Mouse (Mus musculus) gastrocnemius, postnatal 36 days (tissue): Measurements from ENCODE around the gene Serpine1. TPM values are rescaled to one million over a fixed set of nuclear protein-coding genes. Genes with fewer than 3 reads are reported as not detected.

Experiments
- DNase-seq, 2 experiments: peaks; one replicate each; pipeline ENCODE4 v3.0.0; 2022
- intact Hi-C: fragments of 180-260 bp; cut with DNase I; formaldehyde crosslinking; loops from one replicate; pipeline ENCODE4 v1.15.1; 2025
- total RNA-seq, 2 experiments: library from RNA; stranded (reverse); gene quantifications; 2 replicates each; pipeline ENCODE4 v1.2.3; 2021

Serpine1 gene
- total RNA-seq, 2 experiments from 2014 or later = 2.8 to 7.5 TPM

GRCm38 (mm10) chr5:137029273-137029585 lies 42.8 kb downstream of the Serpine1 start:
- intact Hi-C loops = loop anchor here (5.0 kb wide), 1 partner anchor 33 kb away; no protein-coding TSS in a partner anchor
- DNase-seq = no peak

- DNase-seq = no peak
- intact Hi-C loops = loop anchor here (5.0 kb wide), 1 partner anchor 34 kb away; no protein-coding TSS in a partner anchor
These were observed 43.4 kb downstream of the Serpine1 start for GRCm38 (mm10) chr5:137028561-137029272.

- intact Hi-C loops = loop anchor here (5.0 kb wide), 1 partner anchor 36 kb away; no protein-coding TSS in a partner anchor
These were observed 46.0 kb downstream of the Serpine1 start, which contains the start of gene Vgf for GRCm38 (mm10) chr5:137026092-137026491. Gene Vgf (plus strand): TSS chr5:137026392.

GRCm38 (mm10) chr5:137025132-137025531 lies 46.9 kb downstream of the Serpine1 start:
- intact Hi-C loops = loop anchor here (1.0 to 5.0 kb wide), 2 partner anchors 37 to 82 kb away; no protein-coding TSS in a partner anchor
- peak; percentile 65 to 67 for DNase-seq

More at GRCm38 (mm10) chr5:137026092-137026491, 46.0 kb downstream of the Serpine1 start, which contains the start of gene Vgf:
- no peak for DNase-seq

- no peak for DNase-seq
- intact Hi-C loops = no loop called here
These were observed 47.8 kb downstream of the Serpine1 start for GRCm38 (mm10) chr5:137024318-137024717.

- intact Hi-C loops = no loop called here
- DNase-seq = no peak
These were observed 56.2 kb downstream of the Serpine1 start for GRCm38 (mm10) chr5:137015913-137016312.

GRCm38 (mm10) chr5:137012401-137012950 lies 59.6 kb downstream of the Serpine1 start:
- DNase-seq = no peak
- intact Hi-C loops = no loop called here

Other genes starting within 250 kb of the Serpine1 start
- 1 to 10 TPM; 2.3 to 4.1 TPM for gene Col26a1, start 189.1 kb downstream of the Serpine1 start, total RNA-seq
- 1 to 10 TPM; 4.2 to 5.9 TPM for gene Ift22, start 164.1 kb downstream of the Serpine1 start, total RNA-seq
- gene Fis1, start 119.0 kb downstream of the Serpine1 start, total RNA-seq = 100 to 1,000 TPM; 149 to 165 TPM
- gene Cldn15, start 105.7 kb downstream of the Serpine1 start, total RNA-seq = 1 to 10 TPM; 1.7 to 1.8 TPM
- gene Plod3, start 85.2 kb downstream of the Serpine1 start, total RNA-seq = 10 to 100 TPM; 19.5 to 22.2 TPM
- 10 to 100 TPM; 58.3 to 63.2 TPM for gene Znhit1, start 84.2 kb downstream of the Serpine1 start, total RNA-seq
- not detected for gene Vgf, start 45.9 kb downstream of the Serpine1 start, total RNA-seq
- 10 to 100 TPM; 14.6 to 16.8 TPM for gene Ap1s1, start 26.1 kb downstream of the Serpine1 start, total RNA-seq
- 1 to 10 TPM; 7.0 to 8.0 TPM for gene Trim56, start 43.9 kb upstream of the Serpine1 start, total RNA-seq
- gene Muc3, start 77.1 kb upstream of the Serpine1 start, total RNA-seq = not detected
- under 1 TPM; 0.17 to 0.31 TPM for gene Muc3a, start 140.1 kb upstream of the Serpine1 start, total RNA-seq
- 10 to 100 TPM; 25.2 to 41.2 TPM for gene Ache, start 215.3 kb upstream of the Serpine1 start, total RNA-seq
- gene Ufsp1, start 222.4 kb upstream of the Serpine1 start, total RNA-seq = 10 to 100 TPM; 17.6 to 25.1 TPM
- 10 to 100 TPM; 27.7 to 39.8 TPM for gene Srrt, start 235.4 kb upstream of the Serpine1 start, total RNA-seq
- gene Trip6, start 242.1 kb upstream of the Serpine1 start, total RNA-seq = 1 to 10 TPM; 3.7 to 4.1 TPM